Comparison of ENCODE assay signal across 23 mouse cellular contexts in genomic region chr1:191404301-191404700, GRCm38 (mm10). TPM values are rescaled to one million over a fixed set of nuclear protein-coding genes. Genes with fewer than 3 reads are reported as not detected.
DNase-seq lines count a peak whose midpoint lies in the region; ATAC-seq and TF ChIP-seq lines count a peak whose summit lies in the region.
"Had no signal": no experiment of that assay in that cellular context is flagged by ENCODE, and none has a peak within 500 bp of the region (broad histone marks: within the 10 kb centered on the region; RNA-seq: fewer than 3 reads in every experiment).

No protein-coding gene starts in this region.

- no peak overlapping the region for H3K27ac ChIP-seq in kidney, postnatal 0 days
- no peak overlapping the region for H3K27ac ChIP-seq in kidney, embryonic 16.5 days (ENCODE audit: low read length)
- H3K27ac ChIP-seq in CH12.LX (ENCODE audit: insufficient read depth, low read depth), result no peak overlapping the region
- no peak overlapping the region for H3K27ac ChIP-seq in midbrain, embryonic 11.5 days (ENCODE audit: low read depth, low read length)
- no peak overlapping the region for H3K27ac ChIP-seq in forebrain, embryonic 16.5 days (ENCODE audit: low read length)
- H3K27ac ChIP-seq: embryonic facial prominence, embryonic 12.5 days; gastrocnemius, adult 2 months; kidney, embryonic 15.5 days; midbrain, embryonic 13.5 days had no signal

- peak; percentile 12; the same call in 1 of the 2 replicates for TF ChIP-seq CTCF in kidney, postnatal 0 days (IDR thresholded peaks at IDR 0.05; ENCODE audit: low read depth)
- TF ChIP-seq CTCF in CH12.LX (conservative IDR thresholded peaks at IDR 0.05 in 1 of 2, IDR thresholded peaks at IDR 0.05 in 1 of 2; ENCODE audit: low read depth in 2 of 2, low read length in 2 of 2), result peak in 1 of 2 experiments; percentile 39; a peak in 2 of 4 replicates

- in situ Hi-C loops in CH12.LX (cut with MboI; ENCODE audit: low pct_ligation_motif_present, low pct_unique_long_range_greater_than_20kb, low sequenced_read_pairs), result no loop called here

- ATAC-seq in kidney, postnatal 0 days (replicated peaks; ENCODE audit: low FRiP score, low read depth), result no peak
- no peak for ATAC-seq in kidney, embryonic 16.5 days (ENCODE audit: low FRiP score, low TSS enrichment)
- ATAC-seq in midbrain, embryonic 11.5 days (ENCODE audit: low FRiP score), result no peak
- no peak for ATAC-seq in forebrain, embryonic 16.5 days
- ATAC-seq: hindbrain, embryonic 16.5 days; midbrain, embryonic 13.5 days; Patski had no signal

- H3K4me3 ChIP-seq in kidney, postnatal 0 days (replicated peaks; ENCODE audit: low read depth, low read length), result no peak overlapping the region
- H3K4me3 ChIP-seq in kidney, embryonic 16.5 days (ENCODE audit: low read length), result no peak overlapping the region
- no peak overlapping the region for H3K4me3 ChIP-seq in CH12.LX (replicated peaks in 1 of 3; ENCODE audit: low read depth in 2 of 3, low read length in 2 of 3, poor library complexity in 1 of 3)
- H3K4me3 ChIP-seq in midbrain, embryonic 11.5 days (ENCODE audit: low read depth, low read length), result no peak overlapping the region
- no peak overlapping the region for H3K4me3 ChIP-seq in forebrain, embryonic 16.5 days (replicated peaks; ENCODE audit: low read length)
- H3K4me3 ChIP-seq: embryonic facial prominence, embryonic 12.5 days; gastrocnemius, adult 2 months; kidney, embryonic 15.5 days; midbrain, embryonic 13.5 days had no signal

- no peak overlapping the region for H3K4me2 ChIP-seq in kidney, postnatal 0 days (ENCODE audit: low read length)
- H3K4me2 ChIP-seq in kidney, embryonic 16.5 days (replicated peaks; ENCODE audit: low read depth, low read length), result no peak overlapping the region
- no peak overlapping the region for H3K4me2 ChIP-seq in CH12.LX (ENCODE audit: insufficient read depth, low read depth, poor library complexity, severe bottlenecking)
- H3K4me2 ChIP-seq in midbrain, embryonic 11.5 days, result no peak overlapping the region
- H3K4me2 ChIP-seq in forebrain, embryonic 16.5 days (ENCODE audit: low read length), result no peak overlapping the region
- H3K4me2 ChIP-seq: embryonic facial prominence, embryonic 12.5 days; kidney, embryonic 15.5 days; liver, embryonic 11.5 days; midbrain, embryonic 13.5 days had no signal

- DNase-seq in kidney, postnatal 0 days (ENCODE audit: low spot score), result no peak
- DNase-seq in CD4-positive, CD25-positive, alpha-beta regulatory T cell, adult 2 months (ENCODE audit: low read depth, low spot score), result peak; percentile 55
- no peak for DNase-seq in CH12.LX (ENCODE audit: extremely low read depth)
- DNase-seq in thymus, postnatal 10 days (ENCODE audit: low spot score in 2 of 2), result peak; percentile 60 to 78
- no peak for DNase-seq in midbrain, embryonic 11.5 days (ENCODE audit: low spot score, missing footprints)
- no peak for DNase-seq in gastrocnemius, adult 8-10 months (ENCODE audit: low spot score in 2 of 2)
- DNase-seq: adrenal gland, postnatal 10 days; cerebellum, adult 2 months; cerebellum, postnatal 25 days; gastrocnemius, adult 2 months; heart, postnatal 4 days; kidney, adult 11 months; lung, adult 18-20 months; lung, postnatal 14 days; right cerebral cortex, postnatal 14 days had no signal

- H3K36me3 ChIP-seq in kidney, postnatal 0 days (ENCODE audit: insufficient read depth, low read length), result no peaks in the 10 kb centered on the region
- no peaks in the 10 kb centered on the region for H3K36me3 ChIP-seq in kidney, embryonic 16.5 days (ENCODE audit: insufficient read depth, low read length)
- H3K36me3 ChIP-seq in CH12.LX (replicated peaks in 1 of 2; ENCODE audit: control insufficient read depth in 1 of 2, insufficient read depth in 1 of 2, low read length in 1 of 2), result no peaks in the 10 kb centered on the region
- H3K36me3 ChIP-seq in midbrain, embryonic 11.5 days (ENCODE audit: control insufficient read depth, insufficient read depth, low read length), result no peaks in the 10 kb centered on the region
- no peaks in the 10 kb centered on the region for H3K36me3 ChIP-seq in forebrain, embryonic 16.5 days (ENCODE audit: control insufficient read depth, insufficient read depth)
- H3K36me3 ChIP-seq: embryonic facial prominence, embryonic 12.5 days; kidney, embryonic 15.5 days; midbrain, embryonic 13.5 days had no signal

- no peak for TF ChIP-seq RAD21 in CH12.LX (IDR thresholded peaks at IDR 0.05; ENCODE audit: low read depth, low read length)

- H3K79me2 ChIP-seq in CH12.LX (replicated peaks; ENCODE audit: control insufficient read depth, extremely low read depth, insufficient read depth, poor library complexity, severe bottlenecking), result no peaks in the 10 kb centered on the region

- no peaks in the 10 kb centered on the region for H3K4me1 ChIP-seq in kidney, postnatal 0 days (replicated peaks; ENCODE audit: insufficient read depth, low read length)
- H3K4me1 ChIP-seq in kidney, embryonic 16.5 days (ENCODE audit: insufficient read depth, low read length), result no peaks in the 10 kb centered on the region
- H3K4me1 ChIP-seq in CH12.LX (ENCODE audit: control insufficient read depth in 1 of 2, insufficient read depth in 2 of 2), result peaks cover 10 to 35% of the 10 kb centered on the region in 2 experiments
- H3K4me1 ChIP-seq in midbrain, embryonic 11.5 days (ENCODE audit: control insufficient read depth, insufficient read depth, low read length), result no peaks in the 10 kb centered on the region
- no peaks in the 10 kb centered on the region for H3K4me1 ChIP-seq in forebrain, embryonic 16.5 days (replicated peaks; ENCODE audit: control insufficient read depth, insufficient read depth, low read length)
- H3K4me1 ChIP-seq: embryonic facial prominence, embryonic 12.5 days; kidney, embryonic 15.5 days; midbrain, embryonic 13.5 days had no signal

- H3K9me3 ChIP-seq in kidney, postnatal 0 days (replicated peaks; ENCODE audit: low read length), result no peaks in the 10 kb centered on the region
- no peaks in the 10 kb centered on the region for H3K9me3 ChIP-seq in kidney, embryonic 16.5 days (ENCODE audit: low read length)
- H3K9me3 ChIP-seq in CH12.LX (replicated peaks; ENCODE audit: low read length), result no peaks in the 10 kb centered on the region
- no peaks in the 10 kb centered on the region for H3K9me3 ChIP-seq in midbrain, embryonic 11.5 days (ENCODE audit: control insufficient read depth, low read length)
- H3K9me3 ChIP-seq in forebrain, embryonic 16.5 days (ENCODE audit: control insufficient read depth, low read length), result no peaks in the 10 kb centered on the region
- H3K9me3 ChIP-seq: embryonic facial prominence, embryonic 12.5 days; kidney, embryonic 15.5 days; midbrain, embryonic 13.5 days had no signal

- no peaks in the 10 kb centered on the region for H3K27me3 ChIP-seq in kidney, postnatal 0 days (ENCODE audit: insufficient read depth, low read length)
- 0 out of 2 replicates have a peak, but pooled peaks cover 4% of the 10 kb centered on the region for H3K27me3 ChIP-seq in kidney, embryonic 16.5 days (ENCODE audit: insufficient read depth, low read length)
- H3K27me3 ChIP-seq in CH12.LX (replicated peaks), result peaks cover 3% of the 10 kb centered on the region
- no peaks in the 10 kb centered on the region for H3K27me3 ChIP-seq in midbrain, embryonic 11.5 days (ENCODE audit: control insufficient read depth, insufficient read depth, low read length)
- no peaks in the 10 kb centered on the region for H3K27me3 ChIP-seq in forebrain, embryonic 16.5 days (replicated peaks; ENCODE audit: control insufficient read depth, insufficient read depth, low read length)
- H3K27me3 ChIP-seq: kidney, embryonic 15.5 days; Patski had no signal

- 60% methylated on average over 1 of the region's 1 CpGs for WGBS in kidney, postnatal 0 days
- 30% methylated on average over 1 of the region's 1 CpGs for WGBS in kidney, embryonic 16.5 days
- WGBS in midbrain, embryonic 11.5 days, result 50% methylated on average over 1 of the region's 1 CpGs
- WGBS in forebrain, embryonic 16.5 days, result 26% methylated on average over 1 of the region's 1 CpGs

- dilution Hi-C loops in CH12.LX (cut with MboI; ENCODE audit: extremely low pct_ligation_motif_present, extremely low pct_unique_long_range_greater_than_20kb, low sequenced_read_pairs), result no loop called here

- H3K9ac ChIP-seq in kidney, postnatal 0 days (ENCODE audit: low read depth, low read length), result no peak overlapping the region
- H3K9ac ChIP-seq in kidney, embryonic 16.5 days (replicated peaks; ENCODE audit: low read length), result no peak overlapping the region
- no peak overlapping the region for H3K9ac ChIP-seq in CH12.LX (ENCODE audit: insufficient read depth, low read depth)
- H3K9ac ChIP-seq in midbrain, embryonic 11.5 days (ENCODE audit: low read length), result no peak overlapping the region
- H3K9ac ChIP-seq in forebrain, embryonic 16.5 days (replicated peaks; ENCODE audit: low read depth, low read length), result no peak overlapping the region
- H3K9ac ChIP-seq: embryonic facial prominence, embryonic 12.5 days; kidney, embryonic 15.5 days; midbrain, embryonic 13.5 days had no signal

- no peak for TF ChIP-seq POLR2A in CH12.LX (IDR thresholded peaks at IDR 0.05; ENCODE audit: low read depth, low read length)

- TF ChIP-seq EP300 in CH12.LX (IDR thresholded peaks at IDR 0.05; ENCODE audit: low read length), result no peak

TF ChIP-seq in CH12.LX, 34 proteins besides CTCF, POLR2A, EP300 and RAD21:
- TF ChIP-seq SMC3 (IDR thresholded peaks at IDR 0.05; ENCODE audit: low read depth, low read length) (peak; percentile 29), GABPA (IDR thresholded peaks at IDR 0.05; ENCODE audit: insufficient replicate concordance, low read depth, low read length) (no peak)
TF ChIP-seq in CH12.LX: peak in this region for 1.

RNA-seq across cellular contexts. Expression of gene Ppp2r5a, which starts 1.2 kb away (rescaled TPM):
- 32.4 and 39.8 TPM in 2 replicates for polyA plus RNA-seq in kidney, postnatal 0 days (2015; fragmentation: Nextera tagmentation; extraction: Ambion mirVana)
- 15.7 and 18.8 TPM in 2 replicates for polyA plus RNA-seq in kidney, embryonic 16.5 days (2015; fragmentation: Nextera tagmentation; extraction: Ambion mirVana)
- 58.9 and 62.0 TPM in 2 replicates for total RNA-seq in CH12.LX (2012; rRNA removed)
- 96.7 and 102 TPM in 2 replicates for total RNA-seq in CH12.LX (2014; rRNA removed)
- polyA plus RNA-seq in CH12.LX (2012; ENCODE audit: insufficient read length, low read depth), result 40.3 and 42.6 TPM in 2 replicates
- polyA plus RNA-seq in midbrain, embryonic 11.5 days (2014; fragmentation: Nextera tagmentation; extraction: Ambion mirVana), result 14.8 and 19.2 TPM in 2 replicates
- polyA plus RNA-seq in forebrain, embryonic 16.5 days (2015; fragmentation: Nextera tagmentation; extraction: Ambion mirVana), result 7.9 and 8.7 TPM in 2 replicates
- 10 to 100 TPM; 62.4 to 75.3 (median 67.2) TPM for total RNA-seq in gastrocnemius, adult 8-10 months (2022)

Comparison
In these comparisons a context has a peak if more than half of its experiments do, and no peak if none do; other contexts are left out.
1. DNase-seq: peak in CD4-positive, CD25-positive, alpha-beta regulatory T cell, adult 2 months (single experiment) and thymus, postnatal 10 days (2 of 2); none in kidney, postnatal 0 days (single experiment), CH12.LX (single experiment), midbrain, embryonic 11.5 days (single experiment) and gastrocnemius, adult 8-10 months (0 of 2).